Mouse (Mus musculus) myocyte (in vitro differentiated cells): ENCODE data around the gene Doc2b. TPM values are rescaled to one million over a fixed set of nuclear protein-coding genes. Genes with fewer than 3 reads are reported as not detected.

ENCODE experiments used
- H3K27me3 ChIP-seq: one replicate; pipeline ENCODE4 v1.6.1; 2011; ENCODE audit not compliant: control insufficient read depth, insufficient read depth, insufficient read length
- H3K36me3 ChIP-seq: one replicate; pipeline ENCODE4 v1.6.1; 2011; ENCODE audit not compliant: control insufficient read depth, insufficient read depth
- H3K4me2 ChIP-seq: one replicate; pipeline ENCODE4 v1.6.1; 2011; ENCODE audit warnings: low read depth, control low read depth
- H3K4me3 ChIP-seq: one replicate; pipeline ENCODE4 v1.5.1; 2011; ENCODE audit warnings: mild to moderate bottlenecking, control low read depth, moderate library complexity
- H3K79me2 ChIP-seq: one replicate; pipeline ENCODE4 v1.6.1; 2011; ENCODE audit not compliant: control insufficient read depth, insufficient read depth
- H3ac ChIP-seq: one replicate; pipeline ENCODE4 v1.6.1; 2011; ENCODE audit not compliant: control insufficient read depth, insufficient read length
- CEBPB ChIP-seq: IDR thresholded peaks from 2 replicates; pipeline ENCODE4 v1.6.1; 2011; ENCODE audit warnings: mild to moderate bottlenecking, moderate library complexity; ENCODE audit not compliant: poor library complexity, insufficient read depth, severe bottlenecking
- E2F4 ChIP-seq: IDR thresholded peaks from one replicate; pipeline ENCODE4 v1.6.1; 2011; ENCODE audit warnings: mild to moderate bottlenecking, control low read depth, moderate library complexity; ENCODE audit not compliant: insufficient read depth
- MAX ChIP-seq: IDR thresholded peaks from one replicate; pipeline ENCODE4 v1.6.1; 2011; ENCODE audit warnings: low read depth, mild to moderate bottlenecking, control low read depth
- MYOD1 ChIP-seq, 3 experiments: IDR thresholded peaks; one replicate each; pipeline ENCODE4 v1.6.1; 2011; ENCODE audit warnings: control low read depth in 2 of 3, low read depth in 2 of 3, mild to moderate bottlenecking in 2 of 3, moderate library complexity in 1 of 3; ENCODE audit not compliant: insufficient read length in 2 of 3, control insufficient read depth in 1 of 3
- MYOG ChIP-seq, 3 experiments: IDR thresholded peaks; one replicate each; pipeline ENCODE4 v1.6.1; 2011; ENCODE audit warnings: control low read depth in 2 of 3, low read depth in 2 of 3, mild to moderate bottlenecking in 2 of 3; ENCODE audit not compliant: insufficient read length in 2 of 3, control insufficient read depth in 1 of 3, insufficient read depth in 1 of 3
- POLR2A ChIP-seq: IDR thresholded peaks from one replicate; pipeline ENCODE4 v1.6.1; 2011; ENCODE audit warnings: low read depth, mild to moderate bottlenecking, control low read depth, moderate library complexity; ENCODE audit not compliant: insufficient read length
- POLR2AphosphoS2 ChIP-seq: IDR thresholded peaks from one replicate; pipeline ENCODE4 v1.6.1; 2011; ENCODE audit warnings: low read depth, control low read depth; ENCODE audit not compliant: insufficient read length
- REST ChIP-seq: IDR thresholded peaks from one replicate; pipeline ENCODE4 v1.6.1; 2011; ENCODE audit warnings: mild to moderate bottlenecking, control low read depth, moderate library complexity; ENCODE audit not compliant: insufficient read depth, insufficient read length
- SRF ChIP-seq: IDR thresholded peaks from one replicate; pipeline ENCODE4 v1.6.1; 2011; ENCODE audit warnings: low read depth; ENCODE audit not compliant: control insufficient read depth, insufficient read length
- TCF12 ChIP-seq: IDR thresholded peaks from one replicate; pipeline ENCODE4 v1.6.1; 2011; ENCODE audit warnings: mild to moderate bottlenecking, control low read depth; ENCODE audit not compliant: poor library complexity, insufficient read depth, severe bottlenecking
- TCF3 ChIP-seq: IDR thresholded peaks from one replicate; pipeline ENCODE4 v1.6.1; 2011; ENCODE audit warnings: low read depth, control low read depth; ENCODE audit not compliant: insufficient read length
- USF1 ChIP-seq: IDR thresholded peaks from one replicate; pipeline ENCODE4 v1.6.1; 2011; ENCODE audit warnings: low read depth, mild to moderate bottlenecking, control low read depth, moderate library complexity
- polyA plus RNA-seq: library from polyadenylated mRNA; unstranded; fragments of >200 nt; fragmentation: generic; extraction: Trizol; gene quantifications from one replicate; pipeline ENCODE4 v1.2.1, GENCODE M21; 2012; ENCODE audit warnings: missing spikeins

The Doc2b gene
- polyA plus RNA-seq, 1 experiment: 0.10 TPM

DNA sequence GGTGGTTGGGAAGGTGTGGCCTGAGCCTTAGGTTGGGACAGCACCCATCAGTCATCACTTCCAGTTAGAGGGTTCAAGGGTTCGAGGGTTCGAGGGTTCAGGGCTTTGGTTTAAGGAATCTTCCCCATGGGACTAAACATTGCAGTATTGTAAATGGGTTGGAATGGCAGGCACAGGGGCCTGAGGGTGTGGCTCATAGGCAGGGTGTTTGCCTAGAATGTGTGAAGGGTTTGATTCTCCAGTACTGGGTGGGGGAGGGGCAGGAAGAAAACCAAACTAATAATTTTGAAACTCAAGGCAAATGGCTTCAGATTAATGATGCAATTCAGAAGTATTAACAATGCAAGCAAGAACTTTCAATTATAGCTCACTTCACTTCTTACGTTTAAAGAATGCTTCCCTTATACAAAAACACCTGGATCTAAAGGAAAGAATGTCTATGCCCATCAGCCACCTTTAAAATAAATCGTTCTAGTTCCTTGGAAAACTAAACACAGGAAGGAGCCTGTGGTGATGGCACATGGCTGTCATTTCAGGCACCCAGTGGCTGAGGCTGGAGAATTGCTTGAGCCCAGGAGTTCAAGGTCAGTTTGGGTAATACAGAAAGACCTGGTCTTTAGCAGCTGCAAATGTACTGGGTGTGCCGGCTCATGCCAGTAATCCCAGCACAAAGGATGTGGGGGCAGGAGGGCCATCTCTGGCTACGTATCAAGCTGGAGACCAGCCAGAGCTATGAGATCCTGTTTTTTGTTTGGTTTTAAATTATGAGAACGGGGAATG lies 6.1 kb upstream of the Doc2b start:
- no peaks in the 10 kb centered on the region for H3K27me3 ChIP-seq
- H3K4me2 ChIP-seq: no peak overlapping the region
- H3K79me2 ChIP-seq: no peaks in the 10 kb centered on the region
- no peak for TF ChIP-seq SRF
- TF ChIP-seq TCF12: no peak
- TF ChIP-seq REST: no peak
- no peak for TF ChIP-seq USF1
- TF ChIP-seq CEBPB: no peak
- TF ChIP-seq POLR2AphosphoS2: no peak
- no peak for TF ChIP-seq TCF3
- no peak for TF ChIP-seq E2F4
- no peak for TF ChIP-seq MYOD1 (IDR thresholded peaks at IDR 0.05; ENCODE audit: control insufficient read depth in 1 of 3, insufficient read length in 2 of 3, low read depth in 2 of 3)
- no peak for TF ChIP-seq MYOG (IDR thresholded peaks at IDR 0.05; ENCODE audit: control insufficient read depth in 1 of 3, insufficient read depth in 1 of 3, insufficient read length in 2 of 3, low read depth in 2 of 3)
- TF ChIP-seq POLR2A: no peak
- no peak for TF ChIP-seq MAX
- H3K4me3 ChIP-seq: no peak overlapping the region
- no peak overlapping the region for H3ac ChIP-seq
- H3K36me3 ChIP-seq: no peaks in the 10 kb centered on the region

GRCm38 (mm10) chr11:75801369-75801768 lies 5.5 kb upstream of the Doc2b start:
- H3K27me3 ChIP-seq: no peaks in the 10 kb centered on the region
- no peak overlapping the region for H3ac ChIP-seq
- TF ChIP-seq USF1 (no peak), TCF12 (no peak), TCF3 (no peak), CEBPB (no peak), REST (no peak), POLR2AphosphoS2 (no peak), MYOG (IDR thresholded peaks at IDR 0.05; ENCODE audit: control insufficient read depth in 1 of 3, insufficient read depth in 1 of 3, insufficient read length in 2 of 3, low read depth in 2 of 3) (no peak), POLR2A (no peak), E2F4 (no peak), SRF (no peak), MAX (no peak), MYOD1 (IDR thresholded peaks at IDR 0.05; ENCODE audit: control insufficient read depth in 1 of 3, insufficient read length in 2 of 3, low read depth in 2 of 3) (no peak)
- H3K4me3 ChIP-seq: no peak overlapping the region
- no peaks in the 10 kb centered on the region for H3K79me2 ChIP-seq
- no peaks in the 10 kb centered on the region for H3K36me3 ChIP-seq
- H3K4me2 ChIP-seq: no peak overlapping the region

GRCm38 (mm10) chr11:75796536-75797246 lies 842 bp upstream of the Doc2b start:
- Histone ChIP-seq H3K36me3 (no peaks in the 10 kb centered on the region), H3K4me2 (no peak overlapping the region), H3K79me2 (no peaks in the 10 kb centered on the region), H3K27me3 (peaks cover 37% of the 10 kb centered on the region), H3ac (no peak overlapping the region), H3K4me3 (no peak overlapping the region)
- TF ChIP-seq USF1 (no peak), MYOD1 (IDR thresholded peaks at IDR 0.05; ENCODE audit: control insufficient read depth in 1 of 3, insufficient read length in 2 of 3, low read depth in 2 of 3) (peak in 1 of 3 experiments; percentile 62), MYOG (IDR thresholded peaks at IDR 0.05; ENCODE audit: control insufficient read depth in 1 of 3, insufficient read depth in 1 of 3, insufficient read length in 2 of 3, low read depth in 2 of 3) (peak in 2 of 3 experiments; percentile 6 to 33)

DNA sequence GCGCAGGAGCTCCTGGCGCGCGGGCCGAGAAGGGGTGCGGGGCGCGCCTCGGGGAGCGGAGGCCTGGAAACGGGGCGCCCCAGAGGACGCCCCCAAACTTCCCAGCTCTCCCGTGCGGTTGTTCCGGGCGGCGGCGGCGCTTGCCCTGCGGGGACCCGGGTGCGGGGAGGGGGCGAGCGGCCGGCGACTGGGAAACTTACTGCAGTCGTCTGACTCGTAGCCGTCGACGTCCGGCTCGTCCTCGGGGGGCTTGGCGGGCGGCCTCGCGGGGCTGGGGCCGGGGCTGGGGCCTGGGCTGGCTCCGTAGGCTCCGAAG lies 570 bp downstream of the Doc2b start:
- Histone ChIP-seq H3K79me2 (no peaks in the 10 kb centered on the region), H3K4me3 (no peak overlapping the region), H3K36me3 (no peaks in the 10 kb centered on the region), H3ac (no peak overlapping the region), H3K27me3 (peaks cover 44% of the 10 kb centered on the region), H3K4me2 (peak overlapping the region; percentile 24)
- no peak for TF ChIP-seq TCF12
- TF ChIP-seq POLR2AphosphoS2: no peak
- TF ChIP-seq MYOD1 (IDR thresholded peaks at IDR 0.05; ENCODE audit: control insufficient read depth in 1 of 3, insufficient read length in 2 of 3, low read depth in 2 of 3): no peak
- TF ChIP-seq SRF: no peak

DNA sequence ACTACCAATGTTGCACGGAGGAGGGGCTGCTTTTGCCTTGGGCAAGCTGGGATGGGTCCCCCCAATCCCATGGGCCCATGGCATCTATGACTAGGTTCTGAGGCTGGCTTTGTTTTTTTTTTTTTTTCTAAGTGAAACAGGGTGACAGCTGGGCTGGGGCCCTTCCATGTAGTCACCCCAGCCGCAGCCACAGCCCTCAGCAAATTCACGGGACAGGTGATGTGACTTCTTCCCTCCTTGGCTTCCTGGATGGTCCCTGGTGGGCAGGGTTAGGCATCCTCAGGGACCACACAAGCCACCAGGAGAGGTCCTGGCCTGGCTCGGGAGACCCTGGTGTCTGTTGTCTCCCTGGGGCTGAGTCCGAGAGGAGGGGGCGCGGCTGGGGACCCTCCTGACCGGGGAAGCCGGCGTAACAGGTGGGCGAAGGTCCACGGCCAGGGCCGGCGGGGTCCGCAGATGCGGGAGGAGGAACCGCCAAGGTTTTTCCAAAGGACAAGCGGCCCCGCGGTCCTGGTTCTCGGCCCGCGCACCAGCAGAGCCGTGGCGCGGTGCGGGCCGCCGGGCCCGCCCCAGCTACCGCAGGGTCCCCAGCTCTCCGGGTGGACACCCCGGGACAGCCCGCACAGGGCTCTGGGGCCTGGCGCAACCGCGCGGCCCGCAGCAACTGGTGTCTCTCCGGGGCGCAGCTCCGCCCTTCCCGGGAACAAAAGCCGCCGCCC lies 1.1 kb downstream of the Doc2b start:
- peak overlapping the region; percentile 24 for H3K4me2 ChIP-seq
- no peaks in the 10 kb centered on the region for H3K79me2 ChIP-seq
- H3ac ChIP-seq: no peak overlapping the region
- TF ChIP-seq POLR2A (no peak), REST (no peak), MYOG (IDR thresholded peaks at IDR 0.05; ENCODE audit: control insufficient read depth in 1 of 3, insufficient read depth in 1 of 3, insufficient read length in 2 of 3, low read depth in 2 of 3) (peak in 2 of 3 experiments; percentile 29 to 60), SRF (no peak), E2F4 (no peak), POLR2AphosphoS2 (no peak), TCF3 (no peak), CEBPB (no peak), MYOD1 (IDR thresholded peaks at IDR 0.05; ENCODE audit: control insufficient read depth in 1 of 3, insufficient read length in 2 of 3, low read depth in 2 of 3) (peak in 2 of 3 experiments; percentile 26 to 57), TCF12 (no peak), USF1 (no peak)
- no peaks in the 10 kb centered on the region for H3K36me3 ChIP-seq
- peaks cover 49% of the 10 kb centered on the region for H3K27me3 ChIP-seq
- no peak overlapping the region for H3K4me3 ChIP-seq
